Mouse (Mus musculus) right cerebral cortex, postnatal 10 days (tissue): Measurements from ENCODE around the gene Rprd1b.

Experiments used
- DNase-seq, 2 experiments: peaks; one replicate each; pipeline ENCODE4 v3.0.0; 2021; ENCODE audit warnings: low spot score in 2 of 2

Gene Rprd1b

GRCm38 (mm10) chr2:158028354-158028863 lies at the start of gene Rprd1b, which contains the start of gene Tti1:
Gene Rprd1b, plus strand, starts transcription at chr2:158028497.
Gene Tti1, minus strand, starts transcription at chr2:158028433.
- peak; percentile 95 to 96 for DNase-seq

DNA sequence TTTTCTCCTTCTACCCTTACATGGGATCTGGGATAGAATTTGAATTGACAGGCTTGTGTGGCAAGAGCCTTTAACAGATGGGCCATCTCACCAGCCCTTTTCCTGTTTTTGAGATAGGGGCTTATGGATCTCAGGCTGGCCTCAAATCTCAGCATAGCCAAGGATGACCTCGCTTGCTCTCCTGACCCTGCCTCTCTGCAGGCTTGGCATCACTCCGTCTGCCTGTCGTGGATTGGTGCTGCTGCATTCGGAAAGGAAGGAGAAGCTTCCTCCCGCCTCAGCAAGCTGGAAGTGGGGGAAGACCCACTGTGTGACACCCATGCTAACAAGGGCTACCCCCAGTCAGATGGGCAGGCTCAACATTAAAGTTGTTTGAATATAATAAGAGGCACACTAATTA lies 49.1 kb upstream of the Rprd1b start:
- DNase-seq = no peak

DNA sequence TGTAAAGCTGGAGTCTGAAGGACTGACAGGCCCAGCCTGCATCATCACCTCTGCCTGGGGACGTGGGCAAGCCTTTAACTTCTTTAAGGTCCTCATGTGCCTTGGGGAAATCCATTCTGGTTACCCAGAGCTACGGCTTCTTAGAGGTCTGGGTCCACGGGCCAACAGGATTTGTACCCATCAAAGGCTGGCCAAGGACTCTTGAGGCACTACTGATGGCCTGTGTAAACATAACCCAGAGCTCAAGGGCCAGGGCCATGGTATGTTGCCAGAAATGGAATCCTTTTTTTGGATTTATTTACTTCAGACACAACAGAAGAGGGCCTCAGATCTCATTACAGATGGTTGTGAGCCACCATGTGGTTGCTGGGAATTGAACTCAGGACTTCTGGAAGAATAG lies 45.6 kb upstream of the Rprd1b start:
- DNase-seq = no peak

DNA sequence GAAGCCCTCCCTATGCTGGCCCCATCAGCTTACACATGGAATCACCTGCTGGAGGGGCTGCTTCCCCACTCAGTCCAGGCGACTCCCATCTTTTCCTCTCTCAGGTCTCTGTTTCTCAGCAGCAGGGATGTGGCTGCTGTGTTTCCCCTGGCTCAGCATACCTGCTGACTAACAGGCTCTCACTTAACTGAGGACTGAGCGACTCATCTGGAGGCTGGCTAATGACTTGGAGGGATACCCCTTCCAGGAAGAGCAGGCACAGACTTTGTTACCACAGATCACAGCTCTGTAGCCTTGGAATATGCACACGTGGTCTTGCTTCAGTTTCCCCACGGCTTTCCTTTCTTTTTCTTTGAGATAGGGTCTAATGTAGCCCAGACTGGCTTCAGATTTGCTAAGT lies 45.0 kb upstream of the Rprd1b start:
- DNase-seq = no peak

DNA sequence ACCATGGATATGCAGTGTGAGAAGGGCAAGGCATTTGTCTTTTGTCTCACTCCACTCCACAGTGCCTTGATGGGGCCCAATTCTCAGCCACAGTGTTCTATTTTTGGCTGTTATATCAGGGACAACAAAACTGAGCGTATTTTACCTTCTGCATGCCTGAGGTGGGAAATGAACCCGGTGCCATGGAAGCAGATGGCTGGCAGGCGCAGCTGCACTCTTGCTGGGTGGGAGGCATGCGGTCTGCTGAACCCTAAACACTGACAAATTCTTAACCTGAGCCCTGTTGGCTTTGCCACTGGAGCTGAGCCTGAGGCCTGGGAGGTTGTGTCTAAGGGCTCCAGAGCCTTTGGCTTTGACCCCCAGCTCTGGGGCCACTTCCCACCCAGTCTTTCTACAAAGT lies 42.7 kb upstream of the Rprd1b start:
- DNase-seq = no peak

GRCm38 (mm10) chr2:157986235-157986634 lies 42.1 kb upstream of the Rprd1b start:
- DNase-seq = no peak

- DNase-seq = no peak
Measured at GRCm38 (mm10) chr2:157988416-157989190, 39.7 kb upstream of the Rprd1b start.

GRCm38 (mm10) chr2:157989946-157990345 lies 38.4 kb upstream of the Rprd1b start:
- no peak for DNase-seq

DNA sequence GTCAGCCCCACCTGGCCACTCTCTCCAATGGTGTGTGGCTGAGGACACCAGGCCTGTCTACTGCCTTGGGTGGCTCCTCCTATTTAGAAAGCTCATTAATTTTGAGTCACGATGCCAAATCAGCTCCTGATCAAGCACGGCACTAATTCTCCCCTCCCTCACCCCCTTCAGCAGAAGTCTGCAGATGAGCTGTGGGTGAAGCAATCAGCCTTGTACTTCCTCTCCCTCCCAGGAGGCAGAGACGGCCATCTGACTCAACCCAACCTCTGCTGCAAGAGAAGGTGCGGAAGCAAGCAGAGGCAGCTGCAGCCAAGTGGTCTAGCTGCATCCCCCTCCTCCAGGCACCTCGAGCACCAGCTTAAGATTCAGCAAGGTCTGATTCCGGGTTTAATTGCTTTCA lies 37.3 kb upstream of the Rprd1b start:
- DNase-seq = no peak

DNA sequence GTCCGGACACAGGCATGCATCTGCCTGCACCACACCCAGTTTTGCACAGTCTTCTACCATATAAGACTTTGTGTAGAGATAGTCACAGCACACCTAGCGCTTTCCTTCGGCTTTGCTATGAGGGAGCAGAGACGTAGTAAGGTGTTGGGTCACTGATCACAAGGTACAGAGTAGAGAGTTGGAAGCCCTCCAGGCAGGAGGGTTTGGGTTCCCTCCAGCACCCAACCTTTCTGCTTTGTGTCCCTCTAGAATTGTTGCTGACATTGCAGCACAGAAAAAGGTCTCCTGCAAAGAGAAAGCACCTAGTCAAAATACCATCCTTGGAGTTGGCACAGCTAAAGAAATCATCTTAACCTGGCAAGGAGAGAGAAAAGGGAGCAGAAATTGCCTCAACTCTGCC lies 35.8 kb upstream of the Rprd1b start:
- no peak for DNase-seq

DNA sequence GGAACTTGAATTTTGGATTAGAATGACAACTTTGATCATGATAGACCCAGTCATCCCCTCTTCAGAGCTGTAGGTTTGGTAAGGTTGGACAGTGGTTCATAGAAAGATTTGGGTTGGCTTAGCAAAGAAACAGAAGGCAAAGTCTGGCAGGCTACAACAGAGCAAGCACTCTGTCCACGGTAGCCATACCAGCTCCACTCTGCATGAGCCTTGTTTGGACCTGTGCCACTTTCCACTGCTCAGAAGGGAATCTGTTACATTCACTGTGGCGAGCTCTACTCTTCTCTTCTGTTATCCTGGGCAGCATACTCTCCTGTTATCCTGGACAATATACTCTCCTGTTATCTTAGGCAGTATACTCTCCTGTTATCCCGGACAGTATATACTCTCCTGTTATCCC lies 29.5 kb upstream of the Rprd1b start:
- DNase-seq = no peak

DNA sequence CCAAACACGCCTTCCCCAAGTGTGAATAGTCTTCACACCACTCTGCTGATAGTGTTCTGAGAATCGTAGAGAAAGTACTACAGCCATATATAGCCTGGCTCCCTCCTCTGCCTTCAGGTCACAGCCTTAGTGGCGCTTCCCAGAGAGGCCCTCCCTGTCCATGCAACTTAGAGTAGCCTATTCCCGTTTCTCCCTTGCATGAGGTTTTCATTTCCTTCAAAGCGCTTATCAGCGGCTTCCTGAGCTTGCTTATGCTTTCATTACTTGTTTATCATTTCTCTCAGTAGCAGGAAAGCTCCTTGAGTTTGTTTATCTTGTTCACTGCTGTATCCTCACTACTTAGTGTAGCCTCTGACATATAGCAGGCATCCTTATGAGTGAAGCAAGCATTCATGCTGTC lies 23.7 kb upstream of the Rprd1b start:
- no peak for DNase-seq

DNA sequence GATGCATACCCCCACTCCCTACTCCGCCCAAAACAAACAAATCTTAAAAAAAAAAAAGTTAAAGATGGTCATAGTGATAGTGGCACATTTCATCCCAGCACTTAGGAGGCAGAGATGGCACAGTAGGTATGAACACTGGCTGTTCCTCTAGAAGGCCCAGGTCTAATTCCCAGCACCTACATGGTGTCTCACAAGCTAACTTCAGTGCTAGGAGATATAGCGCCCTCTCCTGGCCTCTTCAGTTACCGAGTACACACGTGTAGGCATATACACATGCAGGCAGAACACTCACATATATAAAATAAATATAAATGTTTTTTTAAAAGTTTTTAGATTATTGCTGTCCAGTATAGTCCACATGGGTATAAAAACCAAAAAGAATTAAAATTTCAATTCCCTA lies 22.7 kb upstream of the Rprd1b start:
- no peak for DNase-seq

DNA sequence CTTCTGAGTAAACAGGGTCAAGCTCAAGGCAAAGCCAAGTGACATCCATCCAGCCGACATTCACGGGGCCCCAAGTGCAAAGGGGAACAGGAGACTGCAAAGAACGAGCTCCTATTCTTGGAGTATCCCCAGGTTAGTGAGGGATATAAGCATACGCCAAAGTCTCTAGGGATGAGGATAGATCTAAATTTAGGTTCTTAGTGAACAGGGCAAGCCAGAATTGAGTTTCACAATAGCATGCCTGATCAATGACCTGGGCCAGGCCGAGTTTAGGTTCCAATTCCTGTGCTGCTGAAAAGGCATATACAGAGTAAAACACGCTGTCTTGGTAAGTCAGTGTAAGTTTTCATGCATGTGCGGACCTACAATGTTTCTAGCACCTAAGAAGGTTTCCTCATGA lies 18.9 kb upstream of the Rprd1b start:
- no peak for DNase-seq

- no peak for DNase-seq
Measured at GRCm38 (mm10) chr2:158012608-158013007, 15.7 kb upstream of the Rprd1b start.

- no peak for DNase-seq
Measured at GRCm38 (mm10) chr2:158017330-158017729, 11.0 kb upstream of the Rprd1b start.

- DNase-seq = no peak
Measured at GRCm38 (mm10) chr2:158027855-158028353, 393 bp upstream of the Rprd1b start.

DNA sequence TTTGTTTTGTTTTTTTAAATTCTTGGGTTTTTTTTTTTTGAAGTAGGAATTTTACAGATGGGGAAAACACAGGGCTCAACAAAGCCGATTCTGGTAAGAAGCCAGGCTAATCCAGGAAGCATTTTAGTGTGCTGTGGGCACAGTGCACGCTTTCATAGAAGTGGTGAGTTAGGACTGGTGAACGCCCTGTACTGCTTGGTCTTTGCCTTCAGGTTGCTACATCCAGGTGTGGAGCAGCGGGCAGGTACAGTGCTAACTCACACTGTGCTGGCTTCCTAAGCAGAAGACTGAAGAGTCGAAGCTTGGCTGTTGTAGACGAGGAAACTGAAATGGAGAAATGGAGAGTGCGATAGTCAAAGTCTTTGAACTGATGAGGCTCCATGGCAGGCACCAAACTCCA lies 1.7 kb downstream of the Rprd1b start:
- no peak for DNase-seq

DNA sequence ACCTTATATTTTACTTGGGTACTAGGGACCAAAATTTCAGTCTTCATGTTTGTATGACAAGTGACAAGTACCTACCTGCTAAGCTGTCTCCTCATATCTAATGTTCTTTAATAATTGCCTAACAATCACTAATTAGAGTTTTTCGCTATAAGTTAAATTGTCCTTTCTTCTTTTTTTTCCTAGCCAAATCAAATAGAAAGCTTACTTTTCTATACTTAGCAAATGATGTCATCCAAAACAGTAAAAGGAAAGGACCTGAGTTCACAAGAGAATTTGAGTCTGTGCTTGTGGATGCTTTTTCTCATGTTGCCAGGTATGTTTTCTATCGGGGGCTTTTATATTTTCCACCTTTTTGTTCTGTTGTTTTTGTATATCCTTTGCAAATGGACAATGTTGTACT lies 7.5 kb downstream of the Rprd1b start:
- no peak for DNase-seq

- peak in 1 of 2 experiments; percentile 37 for DNase-seq
Measured at GRCm38 (mm10) chr2:158036408-158036807, 8.1 kb downstream of the Rprd1b start.

GRCm38 (mm10) chr2:158036953-158037352 lies 8.7 kb downstream of the Rprd1b start:
- DNase-seq = no peak

GRCm38 (mm10) chr2:158037571-158037970 lies 9.3 kb downstream of the Rprd1b start:
- DNase-seq = no peak

GRCm38 (mm10) chr2:158039662-158040061 lies 11.4 kb downstream of the Rprd1b start:
- DNase-seq = no peak

DNA sequence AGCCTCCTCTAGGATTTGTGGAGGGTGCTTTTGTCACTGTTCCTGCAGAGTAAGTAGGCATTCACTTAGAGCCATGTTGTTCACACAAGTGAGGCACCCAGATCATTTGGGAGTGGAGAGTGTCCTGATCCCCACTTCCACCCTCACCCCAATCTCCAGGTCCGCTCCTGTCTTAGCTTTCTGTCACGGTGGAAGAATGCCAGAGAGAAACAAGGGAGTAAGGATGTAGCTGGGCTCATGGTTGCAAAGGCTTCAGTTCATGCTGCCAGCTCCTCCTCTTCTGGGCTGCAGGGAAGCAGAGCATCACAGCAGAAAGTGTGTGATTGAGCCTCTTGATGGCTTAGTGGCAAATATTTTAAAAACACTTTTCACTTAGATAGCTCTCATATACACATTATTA lies 12.1 kb downstream of the Rprd1b start:
- no peak for DNase-seq
